Mouse (Mus musculus): ENCODE data around the gene Gli1.

- TF ChIP-seq TCF12 (IDR thresholded peaks at IDR 0.05; ENCODE audit: insufficient read depth, poor library complexity, severe bottlenecking) (no peak), MYOG (IDR thresholded peaks at IDR 0.05; ENCODE audit: control insufficient read depth in 1 of 3, insufficient read depth in 1 of 3, insufficient read length in 2 of 3, low read depth in 2 of 3) (no peak), POLR2A (IDR thresholded peaks at IDR 0.05; ENCODE audit: insufficient read length, low read depth) (no peak), SRF (IDR thresholded peaks at IDR 0.05; ENCODE audit: control insufficient read depth, insufficient read length, low read depth) (no peak), CEBPB (IDR thresholded peaks at IDR 0.05; ENCODE audit: insufficient read depth, poor library complexity, severe bottlenecking) (no peak)
Measured at GRCm38 (mm10) chr10:127379654-127380053, 37.9 kb upstream of the Gli1 start.

Data from myocyte (in vitro differentiated cells).